Mouse (Mus musculus) lung, adult 18-20 months (tissue): Measurements from ENCODE around the gene Tgfbr2.
"Not testable (repeated sequence)": the region's sequence is repeated elsewhere in the genome, so short reads cannot be mapped to it uniquely, and the experiment has no call there.

ENCODE experiments used
- DNase-seq, 2 experiments: peaks; one replicate each; pipeline ENCODE4 v3.0.0; 2022; ENCODE audit warnings: mixed read lengths in 2 of 2

Gene Tgfbr2

GRCm38 (mm10) chr9:116108729-116109128, 66.4 kb downstream of the Tgfbr2 start:
- DNase-seq, result no peak

DNA sequence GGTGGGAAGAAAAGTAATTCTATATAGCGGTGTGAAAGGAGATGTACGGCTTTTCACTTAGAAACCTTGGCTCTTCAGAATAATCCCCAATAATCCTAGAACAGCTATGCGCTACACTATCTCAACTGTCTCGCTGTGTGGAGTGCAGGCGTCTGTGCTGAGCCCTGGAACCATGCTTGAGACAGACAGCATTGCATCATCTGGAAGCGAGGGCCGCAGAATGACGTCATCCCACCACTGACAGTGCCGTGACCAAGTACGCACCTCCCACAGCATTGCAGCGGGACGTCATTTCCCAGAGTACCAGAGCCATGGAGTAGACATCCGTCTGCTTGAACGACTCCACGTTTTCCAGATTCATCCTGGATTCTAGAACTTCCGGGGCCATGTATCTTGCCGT, 70.4 kb downstream of the Tgfbr2 start:
- DNase-seq, result peak in 1 of 2 experiments; percentile 19

- no peak for DNase-seq
Observed at GRCm38 (mm10) chr9:116101842-116102241, 73.3 kb downstream of the Tgfbr2 start.

DNA sequence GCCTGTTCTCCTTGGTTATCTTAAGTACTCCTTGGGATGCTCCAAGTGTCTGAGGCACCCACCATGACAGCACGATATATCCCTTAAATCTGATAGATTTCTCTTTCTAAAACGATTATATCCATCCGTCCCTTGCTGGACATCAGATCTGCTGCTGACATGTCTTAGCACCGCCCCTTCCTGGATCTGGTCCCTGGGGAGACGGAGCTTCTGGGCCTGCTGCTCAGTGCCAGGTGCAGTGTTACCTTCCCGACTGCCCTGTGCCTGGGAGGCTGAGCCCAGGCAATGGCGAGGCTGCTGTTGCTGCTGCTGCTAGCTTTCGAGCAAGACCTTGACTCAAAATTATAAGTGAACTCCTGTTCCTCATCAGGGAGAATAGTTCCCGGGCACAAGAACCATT, 75.1 kb downstream of the Tgfbr2 start:
- no peak for DNase-seq

DNA sequence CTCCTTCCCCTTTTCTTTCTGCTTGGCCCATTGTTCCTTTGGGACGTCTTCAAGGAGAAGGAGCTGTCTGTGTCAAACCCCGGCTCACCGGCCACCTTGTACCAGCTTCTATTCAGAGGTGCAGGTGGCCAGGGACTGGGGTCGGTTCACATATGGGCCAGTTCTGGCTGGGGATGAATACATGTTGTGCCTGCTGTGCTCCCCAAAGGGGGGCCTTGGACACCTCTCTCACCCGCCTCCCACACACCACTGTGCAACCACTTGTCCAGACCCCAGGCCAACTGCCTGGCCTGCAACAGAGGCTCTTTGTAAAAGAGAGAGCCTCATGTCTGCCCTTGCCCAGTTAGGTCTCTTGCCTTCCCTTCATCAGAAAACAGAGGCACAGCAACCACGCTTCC, 75.6 kb downstream of the Tgfbr2 start:
- no peak for DNase-seq

- peak; percentile 54 to 62 for DNase-seq
Observed at GRCm38 (mm10) chr9:116098724-116099595, 76.2 kb downstream of the Tgfbr2 start.

DNA sequence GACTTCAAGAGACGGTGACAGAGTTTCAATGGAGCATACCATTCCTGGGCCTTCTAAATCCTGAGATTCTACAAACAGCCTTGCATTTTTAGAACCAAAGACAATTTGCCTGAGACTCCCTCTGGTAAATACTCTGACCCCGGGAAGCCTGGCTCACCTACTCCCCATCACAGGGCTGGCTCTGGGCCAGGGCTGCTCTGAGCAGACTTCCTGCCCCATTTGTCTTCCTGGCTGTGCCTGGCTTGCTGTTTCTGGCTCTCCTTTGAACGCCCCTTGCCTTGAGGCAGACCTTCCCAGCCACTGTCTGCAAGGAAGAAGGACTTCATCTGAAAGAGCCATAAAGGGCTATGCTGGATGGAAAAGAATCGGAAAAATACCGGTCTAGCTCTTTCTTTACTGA, 83.2 kb downstream of the Tgfbr2 start:
- peak; percentile 38 to 39 for DNase-seq

GRCm38 (mm10) chr9:116091101-116091841, 83.9 kb downstream of the Tgfbr2 start:
- peak in 1 of 2 experiments; percentile 42 for DNase-seq

DNA sequence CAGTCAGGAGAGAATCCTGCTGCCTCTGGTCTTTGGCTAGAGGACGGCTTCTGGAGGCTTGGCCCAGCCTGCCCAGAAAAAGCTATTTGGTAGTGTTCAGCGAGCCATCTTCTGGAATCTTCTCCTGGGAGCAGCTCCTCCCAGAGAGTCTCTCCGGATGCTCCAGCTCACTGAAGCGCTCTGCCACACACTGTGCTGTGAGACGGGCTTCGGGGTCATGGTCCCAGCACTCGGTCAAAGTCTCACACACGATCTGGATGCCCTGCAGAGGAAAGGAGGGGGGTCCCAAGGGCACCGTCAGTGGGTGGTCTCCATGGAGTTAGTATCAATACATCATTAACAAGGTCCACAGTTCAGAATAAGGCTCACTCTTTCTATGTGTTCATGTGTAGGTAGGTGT, 84.9 kb downstream of the Tgfbr2 start:
- no peak for DNase-seq

DNA sequence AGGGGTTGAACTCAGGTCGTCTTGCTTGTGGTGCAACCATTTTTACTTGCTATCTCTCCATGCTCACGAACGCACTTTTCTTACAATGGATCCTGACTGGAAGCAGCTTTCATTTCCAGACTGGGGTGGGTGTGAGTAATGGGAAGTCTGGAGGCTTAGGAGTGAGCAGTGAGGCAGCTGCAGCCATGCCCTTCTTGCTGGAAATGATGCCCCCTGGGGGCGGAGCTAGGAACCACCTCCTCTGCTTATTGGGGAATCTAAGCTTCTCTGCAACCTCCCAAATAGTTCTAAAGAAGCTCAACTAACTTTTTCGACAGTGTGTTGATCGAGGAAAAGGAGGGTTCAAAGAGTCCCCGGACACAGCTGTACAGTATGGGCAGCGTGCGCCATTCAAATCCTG, 86.2 kb downstream of the Tgfbr2 start:
- DNase-seq, result no peak

DNA sequence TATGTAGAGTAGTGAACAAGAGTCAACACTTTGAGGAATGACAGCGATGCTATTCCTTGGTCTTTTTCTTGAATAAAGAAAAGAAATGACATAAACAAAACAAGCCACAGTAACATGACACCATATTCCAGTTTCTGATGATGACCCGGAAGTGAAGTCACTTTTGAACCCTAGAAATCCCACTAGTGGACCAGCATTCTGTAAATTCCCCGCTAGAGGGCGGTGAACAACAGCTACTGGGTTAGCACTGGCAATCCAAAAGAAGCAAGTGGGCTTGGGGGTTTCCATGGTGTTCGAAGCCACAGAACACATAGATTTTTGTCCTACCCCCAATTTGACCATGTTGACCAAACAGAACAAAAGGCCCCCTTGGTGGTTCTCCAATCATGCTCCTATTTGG, 87.3 kb downstream of the Tgfbr2 start:
- DNase-seq, result peak; percentile 55 to 75

- DNase-seq, result peak in 1 of 2 experiments; percentile 37
Observed at GRCm38 (mm10) chr9:116087263-116087662, 87.9 kb downstream of the Tgfbr2 start.

GRCm38 (mm10) chr9:116085999-116086398, 89.2 kb downstream of the Tgfbr2 start:
- no peak for DNase-seq

- peak in 1 of 2 experiments; percentile 39 for DNase-seq
Observed at GRCm38 (mm10) chr9:116084324-116084931, 90.7 kb downstream of the Tgfbr2 start.

DNA sequence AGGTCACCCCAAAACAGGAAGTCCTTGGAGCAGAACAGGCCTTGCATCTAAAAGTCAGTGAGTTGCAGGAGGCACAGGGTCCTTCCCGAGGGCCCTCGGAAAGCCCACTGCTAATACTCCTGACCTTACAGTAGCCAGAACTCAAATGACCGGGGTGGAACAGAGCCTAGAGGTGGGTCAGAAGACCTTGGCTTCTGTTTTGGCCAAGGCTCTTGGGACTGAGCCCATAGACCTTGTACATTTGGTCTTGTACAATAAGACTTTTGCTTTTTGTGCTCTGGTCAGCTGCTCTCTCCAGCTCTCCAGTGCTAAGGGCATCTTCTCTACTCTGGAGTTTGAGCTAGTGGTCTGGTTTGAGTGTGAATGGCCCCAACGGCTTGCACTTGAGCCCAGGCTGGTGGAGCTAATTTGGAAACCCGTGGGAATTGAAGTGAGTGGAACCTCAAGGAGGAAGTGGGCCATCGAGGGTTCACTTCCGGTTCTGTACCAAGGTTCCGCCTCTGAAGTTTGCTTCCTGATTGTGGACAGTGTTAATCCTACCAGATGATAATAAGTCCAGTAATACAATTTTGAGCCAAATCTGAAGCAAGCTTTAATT, 91.3 kb downstream of the Tgfbr2 start:
- DNase-seq, result peak; percentile 32 to 33

GRCm38 (mm10) chr9:116083300-116083699, 91.9 kb downstream of the Tgfbr2 start:
- no peak for DNase-seq

- DNase-seq, result no peak
Observed at GRCm38 (mm10) chr9:116081781-116082180, 93.4 kb downstream of the Tgfbr2 start.

- no peak for DNase-seq
Observed at GRCm38 (mm10) chr9:116077419-116077818, 97.7 kb downstream of the Tgfbr2 start.

DNA sequence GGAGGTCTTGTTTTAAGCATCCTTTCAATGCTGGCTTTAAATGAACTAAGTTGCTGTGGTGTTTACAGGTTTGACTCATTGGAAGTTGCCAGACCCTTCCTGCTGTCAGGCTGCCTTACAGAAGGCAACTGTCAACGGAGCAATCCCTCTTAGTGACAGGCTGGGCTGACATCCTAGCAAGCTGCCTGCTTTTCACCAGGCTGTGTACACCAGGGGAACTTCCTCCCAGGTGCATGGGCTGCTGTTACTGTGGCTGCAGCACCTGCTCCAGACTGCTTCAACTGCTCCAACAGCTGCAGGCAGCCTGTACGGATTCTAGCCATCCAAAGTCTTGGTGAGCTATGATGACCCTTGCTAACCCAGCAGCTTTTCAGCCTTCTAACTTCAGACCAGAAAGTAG, 98.2 kb downstream of the Tgfbr2 start:
- no peak for DNase-seq

DNA sequence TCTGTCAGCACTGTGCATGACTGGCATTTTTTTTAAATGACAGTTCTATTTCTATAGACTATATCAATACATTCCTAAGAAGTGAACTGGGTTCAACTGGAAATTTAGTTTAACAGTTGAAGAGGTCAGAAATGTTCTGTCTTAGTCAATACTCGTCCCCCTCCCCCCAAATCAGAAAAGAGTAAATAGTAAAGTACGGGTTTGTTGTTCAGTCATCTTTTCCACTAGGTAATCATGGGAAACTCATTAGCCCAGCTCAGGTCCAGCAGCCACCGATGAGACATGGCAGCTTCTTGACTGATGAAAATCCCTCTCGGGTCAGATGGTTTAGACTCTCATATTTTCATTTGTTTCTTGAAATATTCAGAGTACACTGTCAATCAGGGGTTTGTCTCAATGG, 99.0 kb downstream of the Tgfbr2 start:
- no peak for DNase-seq

DNA sequence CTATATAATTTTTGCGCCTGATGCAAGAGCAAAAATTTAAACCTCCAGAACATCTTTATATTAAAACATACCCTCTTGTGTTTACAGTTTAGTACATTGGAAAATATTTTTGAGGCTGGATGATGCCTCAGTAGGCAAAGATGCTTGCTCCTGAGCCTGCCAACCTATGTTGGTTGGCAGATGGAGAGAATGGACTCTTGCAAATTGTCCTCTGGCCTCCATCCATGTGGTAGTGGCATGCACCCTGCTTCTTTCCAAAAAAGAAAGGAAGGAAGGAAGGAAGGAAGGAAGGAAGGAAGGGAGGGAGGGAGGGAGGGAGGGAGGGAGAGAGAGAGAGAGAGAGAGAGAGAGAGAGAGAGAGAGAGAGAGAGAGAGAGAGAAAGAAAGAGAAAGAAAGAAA, 103.6 kb downstream of the Tgfbr2 start:
- not testable (repeated sequence) for DNase-seq

GRCm38 (mm10) chr9:116064774-116065173, 110.4 kb downstream of the Tgfbr2 start:
- no peak for DNase-seq

DNA sequence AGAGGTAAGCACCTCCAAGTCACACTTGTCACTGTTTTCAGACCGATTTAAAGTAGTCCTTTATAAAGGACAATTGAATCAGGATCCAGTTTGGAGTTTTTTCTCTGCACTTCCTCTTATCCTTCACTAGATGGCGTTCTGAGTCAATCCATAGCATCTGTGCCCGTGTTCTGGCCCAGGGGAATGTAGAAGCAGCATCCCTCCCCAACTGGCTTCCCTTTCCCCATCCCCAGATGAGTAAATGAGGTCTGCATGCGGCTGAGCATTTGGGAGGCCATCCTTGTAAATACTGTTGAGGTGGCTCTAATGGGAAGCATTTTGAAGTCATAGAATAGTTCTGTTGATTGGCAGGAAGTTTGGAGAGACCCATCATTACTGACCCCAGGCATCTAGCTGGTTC, 114.5 kb downstream of the Tgfbr2 start:
- no peak for DNase-seq
